Mouse (Mus musculus): ENCODE results near the gene Eef1e1. TPM values are rescaled to one million over a fixed set of nuclear protein-coding genes. Genes with fewer than 3 reads are reported as not detected.

Eef1e1 gene
- polyA plus RNA-seq, 1 experiment from 2014 or later, result 46.7 TPM

- peak; percentile 27 for DNase-seq (ENCODE audit: low spot score)
- Histone ChIP-seq H3K4me2 (ENCODE audit: low read length) (no peak overlapping the region), H3K36me3 (ENCODE audit: insufficient read depth, low read length) (peaks cover 13% of the 10 kb centered on the region; the same call in 1 of the 2 replicates), H3K9ac (ENCODE audit: low read depth, low read length) (no peak overlapping the region), H3K9me3 (replicated peaks; ENCODE audit: low read length) (no peaks in the 10 kb centered on the region), H3K4me3 (replicated peaks; ENCODE audit: low read depth, low read length) (no peak overlapping the region), H3K27me3 (ENCODE audit: insufficient read depth, low read length) (no peaks in the 10 kb centered on the region), H3K27ac (0 out of 2 replicates have a peak overlapping the region, but pooled peaks have one; percentile 5), H3K4me1 (replicated peaks; ENCODE audit: insufficient read depth, low read length) (no peaks in the 10 kb centered on the region)
- 39% methylated on average over 5 of the region's 5 CpGs for WGBS
- no peak for TF ChIP-seq CTCF (IDR thresholded peaks at IDR 0.05; ENCODE audit: low read depth)
- no peak for ATAC-seq (replicated peaks; ENCODE audit: low FRiP score, low read depth)
Observed at GRCm38 (mm10) chr13:38641414-38641813, 17.4 kb downstream of the Eef1e1 start.

DNA sequence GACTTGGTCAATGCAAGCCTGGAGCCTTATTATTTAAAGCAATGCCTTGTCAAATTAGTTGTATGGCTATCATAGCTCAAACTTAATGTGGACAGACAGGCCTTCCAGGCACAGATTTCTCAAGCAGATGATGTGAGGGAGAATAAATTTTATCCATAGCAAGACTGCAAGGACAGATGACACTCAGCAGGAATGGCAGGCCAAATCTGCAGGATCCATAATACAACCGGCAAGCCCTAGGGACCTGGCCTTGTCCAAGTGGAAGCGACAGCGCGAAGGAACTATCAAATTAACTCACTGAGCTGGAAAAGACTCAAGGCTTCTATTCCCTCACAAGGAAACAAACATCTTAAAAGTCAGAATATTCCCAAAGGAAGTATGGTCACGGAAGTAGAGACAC lies 17.9 kb downstream of the Eef1e1 start:
- Histone ChIP-seq H3K9me3 (replicated peaks; ENCODE audit: low read length) (no peaks in the 10 kb centered on the region), H3K27me3 (ENCODE audit: insufficient read depth, low read length) (no peaks in the 10 kb centered on the region), H3K9ac (ENCODE audit: low read depth, low read length) (no peak overlapping the region), H3K27ac (no peak overlapping the region), H3K4me3 (replicated peaks; ENCODE audit: low read depth, low read length) (no peak overlapping the region), H3K4me2 (ENCODE audit: low read length) (no peak overlapping the region), H3K4me1 (replicated peaks; ENCODE audit: insufficient read depth, low read length) (no peaks in the 10 kb centered on the region), H3K36me3 (ENCODE audit: insufficient read depth, low read length) (peaks cover 13% of the 10 kb centered on the region; the same call in 1 of the 2 replicates)
- WGBS, result 69% methylated on average over 5 of the region's 5 CpGs
- TF ChIP-seq CTCF (IDR thresholded peaks at IDR 0.05; ENCODE audit: low read depth), result no peak
- DNase-seq (ENCODE audit: low spot score) (no peak), ATAC-seq (replicated peaks; ENCODE audit: low FRiP score, low read depth) (no peak)

- no peak for DNase-seq (ENCODE audit: low spot score)
- H3K4me1 ChIP-seq (replicated peaks; ENCODE audit: insufficient read depth, low read length), result no peaks in the 10 kb centered on the region
Observed at GRCm38 (mm10) chr13:38638694-38639093, 20.2 kb downstream of the Eef1e1 start.

GRCm38 (mm10) chr13:38634800-38635269 lies 24.0 kb downstream of the Eef1e1 start, which contains the start of gene Bloc1s5:
TSS of gene Bloc1s5 (minus strand) at chr13:38635109.
- Histone ChIP-seq H3K36me3 (ENCODE audit: insufficient read depth, low read length) (peaks cover 6% of the 10 kb centered on the region; the same call in 1 of the 2 replicates), H3K27ac (peak within 1 kb of the TSS; percentile 62), H3K4me3 (replicated peaks; ENCODE audit: low read depth, low read length) (peak within 1 kb of the TSS; percentile 90), H3K4me2 (ENCODE audit: low read length) (peak within 1 kb of the TSS; percentile 88), H3K27me3 (ENCODE audit: insufficient read depth, low read length) (no peaks in the 10 kb centered on the region), H3K4me1 (replicated peaks; ENCODE audit: insufficient read depth, low read length) (no peaks in the 10 kb centered on the region), H3K9ac (ENCODE audit: low read depth, low read length) (peak within 1 kb of the TSS; percentile 84), H3K9me3 (replicated peaks; ENCODE audit: low read length) (no peaks in the 10 kb centered on the region)
- WGBS, result under 1% methylated on average over 43 of the region's 44 CpGs
- ATAC-seq (replicated peaks; ENCODE audit: low FRiP score, low read depth), result peak; percentile 97
- no peak for TF ChIP-seq CTCF (IDR thresholded peaks at IDR 0.05; ENCODE audit: low read depth)
- DNase-seq (ENCODE audit: low spot score), result peak; percentile 96

More at GRCm38 (mm10) chr13:38638694-38639093, 20.2 kb downstream of the Eef1e1 start:
- no peak for ATAC-seq (replicated peaks; ENCODE audit: low FRiP score, low read depth)
- H3K36me3 ChIP-seq (ENCODE audit: insufficient read depth, low read length), result no peaks in the 10 kb centered on the region
- no peak overlapping the region for H3K27ac ChIP-seq
- WGBS, result 68% methylated on average over 11 of the region's 11 CpGs
- H3K9ac ChIP-seq (ENCODE audit: low read depth, low read length), result no peak overlapping the region
- TF ChIP-seq CTCF (IDR thresholded peaks at IDR 0.05; ENCODE audit: low read depth), result no peak
- H3K9me3 ChIP-seq (replicated peaks; ENCODE audit: low read length), result no peaks in the 10 kb centered on the region
- H3K4me3 ChIP-seq (replicated peaks; ENCODE audit: low read depth, low read length), result no peak overlapping the region
- H3K27me3 ChIP-seq (ENCODE audit: insufficient read depth, low read length), result no peaks in the 10 kb centered on the region
- no peak overlapping the region for H3K4me2 ChIP-seq (ENCODE audit: low read length)

- Histone ChIP-seq H3K9ac (ENCODE audit: low read depth, low read length) (peak overlapping the region; percentile 84), H3K4me2 (ENCODE audit: low read length) (peak overlapping the region; percentile 88), H3K4me3 (replicated peaks; ENCODE audit: low read depth, low read length) (peak overlapping the region; percentile 90), H3K4me1 (replicated peaks; ENCODE audit: insufficient read depth, low read length) (no peaks in the 10 kb centered on the region), H3K27me3 (ENCODE audit: insufficient read depth, low read length) (no peaks in the 10 kb centered on the region), H3K27ac (peak overlapping the region; percentile 62), H3K9me3 (replicated peaks; ENCODE audit: low read length) (no peaks in the 10 kb centered on the region), H3K36me3 (ENCODE audit: insufficient read depth, low read length) (peaks cover 6% of the 10 kb centered on the region; the same call in 1 of the 2 replicates)
- no peak for TF ChIP-seq CTCF (IDR thresholded peaks at IDR 0.05; ENCODE audit: low read depth)
- 1% methylated on average over 19 of the region's 19 CpGs for WGBS
- DNase-seq (ENCODE audit: low spot score), result no peak
- peak; percentile 65 for ATAC-seq (replicated peaks; ENCODE audit: low FRiP score, low read depth)
Observed at GRCm38 (mm10) chr13:38634256-38634799, 24.5 kb downstream of the Eef1e1 start.

GRCm38 (mm10) chr13:38633287-38634000 lies 25.4 kb downstream of the Eef1e1 start:
- no peak for TF ChIP-seq CTCF (IDR thresholded peaks at IDR 0.05; ENCODE audit: low read depth)
- no peaks in the 10 kb centered on the region for H3K27me3 ChIP-seq (ENCODE audit: insufficient read depth, low read length)
- H3K9ac ChIP-seq (ENCODE audit: low read depth, low read length), result peak overlapping the region; percentile 84; the same call in 1 of the 2 replicates
- H3K4me3 ChIP-seq (replicated peaks; ENCODE audit: low read depth, low read length), result no peak overlapping the region
- H3K9me3 ChIP-seq (replicated peaks; ENCODE audit: low read length), result no peaks in the 10 kb centered on the region
- WGBS, result 90% methylated on average over 6 of the region's 6 CpGs
- DNase-seq (ENCODE audit: low spot score) (no peak), ATAC-seq (replicated peaks; ENCODE audit: low FRiP score, low read depth) (no peak)
- H3K4me2 ChIP-seq (ENCODE audit: low read length), result peak overlapping the region; percentile 88
- H3K36me3 ChIP-seq (ENCODE audit: insufficient read depth, low read length), result peaks cover 6% of the 10 kb centered on the region; the same call in 1 of the 2 replicates
- no peaks in the 10 kb centered on the region for H3K4me1 ChIP-seq (replicated peaks; ENCODE audit: insufficient read depth, low read length)
- no peak overlapping the region for H3K27ac ChIP-seq

All from kidney, postnatal 0 days (tissue).